Mouse (Mus musculus): ENCODE data around the gene Pigp. TPM values are rescaled to one million over a fixed set of nuclear protein-coding genes. Genes with fewer than 3 reads are reported as not detected.
A peak's percentile ranks its signal among the peaks of the same experiment; 100 is the strongest.
"Not testable (repeated sequence)": the region's sequence is repeated elsewhere in the genome, so short reads cannot be mapped to it uniquely, and the experiment has no call there.

The Pigp gene
- polyA plus RNA-seq, 1 experiment from 2014 or later = 134 TPM

DNA sequence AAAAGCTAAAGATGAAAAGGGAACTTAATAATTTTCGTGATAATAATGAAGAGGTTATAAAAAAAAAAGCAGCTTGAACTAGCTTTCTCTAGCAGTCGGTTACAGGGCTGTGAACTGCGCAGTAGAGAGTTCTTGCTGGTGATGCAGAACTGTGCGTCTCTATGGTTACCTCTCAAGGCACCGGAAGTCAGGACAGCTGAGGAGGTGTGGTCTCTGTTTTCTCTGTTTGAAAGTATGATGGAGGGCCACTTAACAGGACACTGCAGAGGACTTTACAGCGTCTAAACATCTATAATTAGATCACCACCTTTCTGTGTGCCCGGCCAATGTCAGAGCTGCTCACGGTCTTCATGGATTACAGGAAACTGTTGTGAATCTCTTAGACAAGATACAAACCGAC is 17.2 kb downstream of the Pigp start:
- Histone ChIP-seq H3K4me1 (ENCODE audit: insufficient read depth, low read depth, low read length) (no peaks in the 10 kb centered on the region), H3K27me3 (replicated peaks; ENCODE audit: insufficient read depth, low read length) (no peaks in the 10 kb centered on the region), H3K4me3 (ENCODE audit: low read depth, low read length) (no peak overlapping the region), H3K9ac (replicated peaks; ENCODE audit: low read depth) (no peak overlapping the region), H3K4me2 (replicated peaks; ENCODE audit: low read depth, low read length) (no peak overlapping the region), H3K9me3 (ENCODE audit: low read length) (no peaks in the 10 kb centered on the region), H3K27ac (ENCODE audit: low read length) (no peak overlapping the region), H3K36me3 (ENCODE audit: insufficient read depth, low read length) (no peaks in the 10 kb centered on the region)
- WGBS = 11% methylated on average over 9 of the region's 9 CpGs
- ATAC-seq = peak; percentile 41
- DNase-seq (ENCODE audit: low spot score) = peak; percentile 44
- TF ChIP-seq EP300 (IDR thresholded peaks at IDR 0.05) = no peak
- no peak for TF ChIP-seq CTCF (IDR thresholded peaks at IDR 0.05)

- Histone ChIP-seq H3K4me2 (replicated peaks; ENCODE audit: low read depth, low read length) (no peak overlapping the region), H3K4me1 (ENCODE audit: insufficient read depth, low read depth, low read length) (no peaks in the 10 kb centered on the region), H3K4me3 (ENCODE audit: low read depth, low read length) (no peak overlapping the region), H3K27ac (ENCODE audit: low read length) (no peak overlapping the region), H3K9me3 (ENCODE audit: low read length) (no peaks in the 10 kb centered on the region), H3K9ac (replicated peaks; ENCODE audit: low read depth) (no peak overlapping the region), H3K36me3 (ENCODE audit: insufficient read depth, low read length) (no peaks in the 10 kb centered on the region), H3K27me3 (replicated peaks; ENCODE audit: insufficient read depth, low read length) (no peaks in the 10 kb centered on the region)
- TF ChIP-seq CTCF (IDR thresholded peaks at IDR 0.05) (no peak), EP300 (IDR thresholded peaks at IDR 0.05) (no peak)
- no peak for ATAC-seq
- 55% methylated on average over 10 of the region's 10 CpGs for WGBS
- DNase-seq (ENCODE audit: low spot score) = no peak
Observed at GRCm38 (mm10) chr16:94350287-94350677, 21.4 kb downstream of the Pigp start.

DNA sequence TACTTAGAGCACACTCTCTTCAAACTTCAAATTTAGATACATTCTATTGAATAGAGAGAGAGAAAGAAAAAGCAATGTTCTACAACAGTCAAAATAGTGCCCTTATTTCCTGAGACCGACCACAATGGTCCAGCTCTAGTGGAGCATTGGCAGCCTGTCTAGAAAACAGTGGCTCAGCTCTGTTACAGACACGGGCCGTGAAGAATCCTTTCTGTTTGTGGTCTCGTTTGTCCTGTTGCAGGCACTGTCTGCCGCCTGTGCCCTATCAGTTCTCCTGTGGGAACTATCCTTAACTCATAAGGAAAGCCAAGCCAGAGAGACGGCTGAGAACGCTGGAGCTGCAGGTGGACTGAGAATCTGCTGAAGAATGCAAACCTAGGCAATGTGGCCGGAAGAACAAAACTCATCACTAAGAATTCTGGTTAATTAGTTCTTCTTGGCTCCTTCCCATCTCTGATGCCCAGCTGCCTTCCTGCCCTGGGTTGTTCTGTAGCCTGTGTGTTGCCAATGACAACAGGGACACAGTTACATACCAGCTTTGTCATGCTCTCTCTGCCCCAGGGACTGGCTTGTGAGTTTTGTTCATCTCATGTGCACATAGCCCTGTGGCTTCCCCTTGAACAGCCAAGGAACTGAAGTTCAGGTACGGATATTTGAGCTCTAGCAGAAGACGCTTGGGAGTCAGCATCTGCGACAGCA is 21.9 kb downstream of the Pigp start:
- DNase-seq (ENCODE audit: low spot score) (no peak), ATAC-seq (no peak)
- Histone ChIP-seq H3K36me3 (ENCODE audit: insufficient read depth, low read length) (no peaks in the 10 kb centered on the region), H3K27ac (ENCODE audit: low read length) (no peak overlapping the region), H3K4me3 (ENCODE audit: low read depth, low read length) (no peak overlapping the region), H3K9ac (replicated peaks; ENCODE audit: low read depth) (no peak overlapping the region), H3K9me3 (ENCODE audit: low read length) (no peaks in the 10 kb centered on the region), H3K4me1 (ENCODE audit: insufficient read depth, low read depth, low read length) (no peaks in the 10 kb centered on the region), H3K4me2 (replicated peaks; ENCODE audit: low read depth, low read length) (no peak overlapping the region), H3K27me3 (replicated peaks; ENCODE audit: insufficient read depth, low read length) (no peaks in the 10 kb centered on the region)
- no peak for TF ChIP-seq EP300 (IDR thresholded peaks at IDR 0.05)
- TF ChIP-seq CTCF (IDR thresholded peaks at IDR 0.05) = no peak
- WGBS = 62% methylated on average over 11 of the region's 11 CpGs

DNA sequence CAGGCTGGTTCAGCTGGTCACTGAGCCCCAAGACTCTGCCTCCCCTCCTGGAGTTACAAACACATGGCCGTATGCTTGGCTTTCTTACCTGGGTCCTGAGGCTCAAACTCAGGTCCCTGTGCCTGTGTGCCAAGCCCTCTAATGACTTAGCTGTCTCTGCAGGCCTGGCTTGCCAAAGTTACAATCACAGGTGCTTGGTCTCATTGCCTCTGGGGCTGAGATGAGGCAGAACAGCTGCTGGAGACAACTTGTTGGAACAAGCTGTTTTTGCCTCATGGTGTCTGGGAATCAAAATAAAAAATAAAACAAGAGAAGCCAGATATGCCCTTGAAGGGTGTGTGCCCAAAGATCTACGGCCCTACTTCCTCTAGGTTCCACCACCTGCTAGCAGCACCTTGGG is 22.9 kb downstream of the Pigp start:
- Histone ChIP-seq H3K4me1 (ENCODE audit: insufficient read depth, low read depth, low read length) (no peaks in the 10 kb centered on the region), H3K9ac (replicated peaks; ENCODE audit: low read depth) (no peak overlapping the region), H3K36me3 (ENCODE audit: insufficient read depth, low read length) (no peaks in the 10 kb centered on the region), H3K27me3 (replicated peaks; ENCODE audit: insufficient read depth, low read length) (no peaks in the 10 kb centered on the region), H3K27ac (ENCODE audit: low read length) (no peak overlapping the region), H3K4me3 (ENCODE audit: low read depth, low read length) (no peak overlapping the region), H3K4me2 (replicated peaks; ENCODE audit: low read depth, low read length) (no peak overlapping the region), H3K9me3 (ENCODE audit: low read length) (no peaks in the 10 kb centered on the region)
- no peak for DNase-seq (ENCODE audit: low spot score)
- TF ChIP-seq CTCF (IDR thresholded peaks at IDR 0.05) (no peak), EP300 (IDR thresholded peaks at IDR 0.05) (no peak)
- WGBS = 88% methylated on average over 2 of the region's 2 CpGs
- ATAC-seq = no peak

DNA sequence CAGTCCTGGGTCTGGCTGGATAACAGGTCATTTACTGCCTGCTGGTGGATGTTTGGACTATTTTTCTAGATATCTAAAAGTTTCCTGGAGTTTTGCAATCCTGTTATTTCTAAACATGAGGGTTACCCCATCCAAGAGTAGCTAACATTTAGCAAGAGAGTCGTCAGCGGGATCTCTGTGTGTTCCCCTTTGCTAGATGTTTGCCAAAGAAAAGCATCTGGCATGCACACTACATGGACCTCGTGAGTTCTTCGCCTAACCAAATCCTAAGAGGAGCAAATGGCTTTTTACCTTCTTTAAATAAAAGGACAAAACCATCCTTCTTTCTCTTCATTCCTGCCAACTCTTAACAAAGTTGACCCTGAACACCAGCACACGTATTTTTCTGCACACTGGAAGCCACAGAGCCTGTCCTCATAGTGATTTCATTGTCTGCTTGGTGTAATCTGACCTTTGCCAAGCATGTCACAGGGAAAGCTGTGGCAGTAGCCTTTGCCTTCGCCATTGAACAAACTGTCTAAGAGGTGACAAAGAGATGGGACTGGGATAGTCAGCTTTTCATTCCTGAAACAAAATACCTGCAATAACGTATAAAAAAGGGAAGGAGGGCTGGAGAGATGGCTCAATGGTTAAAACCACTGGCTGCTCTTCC is 24.4 kb downstream of the Pigp start:
- WGBS = 44% methylated on average over 7 of the region's 7 CpGs
- Histone ChIP-seq H3K36me3 (ENCODE audit: insufficient read depth, low read length) (no peaks in the 10 kb centered on the region), H3K27ac (ENCODE audit: low read length) (no peak overlapping the region), H3K9me3 (ENCODE audit: low read length) (no peaks in the 10 kb centered on the region), H3K27me3 (replicated peaks; ENCODE audit: insufficient read depth, low read length) (no peaks in the 10 kb centered on the region), H3K4me1 (ENCODE audit: insufficient read depth, low read depth, low read length) (no peaks in the 10 kb centered on the region), H3K9ac (replicated peaks; ENCODE audit: low read depth) (no peak overlapping the region), H3K4me3 (ENCODE audit: low read depth, low read length) (no peak overlapping the region), H3K4me2 (replicated peaks; ENCODE audit: low read depth, low read length) (no peak overlapping the region)
- TF ChIP-seq CTCF (IDR thresholded peaks at IDR 0.05) (0 out of 2 replicates have a peak, but pooled peaks have one; percentile 29), EP300 (IDR thresholded peaks at IDR 0.05) (no peak)
- ATAC-seq (peak; percentile 65), DNase-seq (ENCODE audit: low spot score) (peak; percentile 80)

DNA sequence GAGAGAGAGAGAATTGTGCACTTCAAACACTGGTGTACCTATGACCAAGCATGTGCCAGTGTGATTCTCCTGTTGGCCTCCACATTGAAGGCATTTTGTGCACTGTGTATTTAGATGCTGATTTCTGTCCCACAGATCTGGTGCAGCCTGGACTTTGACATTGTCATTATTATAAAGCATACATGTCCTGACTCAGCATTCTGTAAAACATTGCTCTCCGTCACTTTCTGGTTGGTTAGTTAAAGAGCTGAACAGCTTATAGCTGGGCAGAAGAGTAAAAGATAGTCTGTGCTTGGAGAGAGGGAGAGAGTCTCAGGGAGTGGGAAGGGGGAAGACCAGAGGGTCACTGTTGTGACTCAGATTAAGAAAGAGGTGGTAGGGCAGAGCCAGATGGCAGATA is 25.9 kb downstream of the Pigp start:
- no peak overlapping the region for H3K9ac ChIP-seq (replicated peaks; ENCODE audit: low read depth)
- H3K27ac ChIP-seq (ENCODE audit: low read length) = no peak overlapping the region
- ATAC-seq = no peak
- TF ChIP-seq CTCF (IDR thresholded peaks at IDR 0.05) = no peak
- no peak for TF ChIP-seq EP300 (IDR thresholded peaks at IDR 0.05)
- no peak for DNase-seq (ENCODE audit: low spot score)
- H3K9me3 ChIP-seq (ENCODE audit: low read length) = no peaks in the 10 kb centered on the region
- no peaks in the 10 kb centered on the region for H3K4me1 ChIP-seq (ENCODE audit: insufficient read depth, low read depth, low read length)
- H3K4me2 ChIP-seq (replicated peaks; ENCODE audit: low read depth, low read length) = no peak overlapping the region
- no peaks in the 10 kb centered on the region for H3K27me3 ChIP-seq (replicated peaks; ENCODE audit: insufficient read depth, low read length)
- no peak overlapping the region for H3K4me3 ChIP-seq (ENCODE audit: low read depth, low read length)
- H3K36me3 ChIP-seq (ENCODE audit: insufficient read depth, low read length) = no peaks in the 10 kb centered on the region
- WGBS = 91% methylated on average over 1 of the region's 1 CpGs

- not testable (repeated sequence) for H3K27me3 ChIP-seq (replicated peaks; ENCODE audit: insufficient read depth, low read length); H3K9me3 ChIP-seq (ENCODE audit: low read length); H3K4me3 ChIP-seq (ENCODE audit: low read depth, low read length); H3K4me1 ChIP-seq (ENCODE audit: insufficient read depth, low read depth, low read length); ATAC-seq; DNase-seq (ENCODE audit: low spot score); H3K9ac ChIP-seq (replicated peaks; ENCODE audit: low read depth); H3K27ac ChIP-seq (ENCODE audit: low read length); H3K4me2 ChIP-seq (replicated peaks; ENCODE audit: low read depth, low read length); H3K36me3 ChIP-seq (ENCODE audit: insufficient read depth, low read length)
- WGBS = 91% methylated on average over 18 of the region's 22 CpGs
Observed at GRCm38 (mm10) chr16:94339164-94340160, 32.2 kb downstream of the Pigp start.
